Mouse (Mus musculus) hindbrain, embryonic 10.5 days (tissue): ENCODE data around the gene Sorcs2. TPM values are rescaled to one million over a fixed set of nuclear protein-coding genes. Genes with fewer than 3 reads are reported as not detected.

Experiments
- DNase-seq: peaks from one replicate; pipeline ENCODE4 v3.0.0-alpha.2; 2017; ENCODE audit warnings: low spot score
- H3K27ac ChIP-seq: fragments of 300-500 bp; sonication (generic); 2 replicates; pipeline ENCODE4 v1.5.1; 2016; ENCODE audit warnings: mild to moderate bottlenecking, moderate library complexity
- H3K27me3 ChIP-seq: fragments of 300-500 bp; sonication (generic); 2 replicates; pipeline ENCODE4 v1.6.1; 2016; ENCODE audit warnings: mild to moderate bottlenecking; ENCODE audit not compliant: poor library complexity, insufficient read depth, severe bottlenecking
- H3K36me3 ChIP-seq: fragments of 300-500 bp; sonication (generic); 2 replicates; pipeline ENCODE4 v1.6.1; 2016; ENCODE audit warnings: mild to moderate bottlenecking, moderate library complexity
- H3K4me1 ChIP-seq: fragments of 300-500 bp; sonication (generic); replicated peaks from 2 replicates; pipeline ENCODE4 v1.6.1; 2016; ENCODE audit warnings: mild to moderate bottlenecking
- H3K4me3 ChIP-seq: fragments of 300-500 bp; sonication (generic); 2 replicates; pipeline ENCODE4 v1.5.1; 2016; ENCODE audit warnings: mild to moderate bottlenecking, moderate library complexity
- H3K9me3 ChIP-seq: fragments of 300-500 bp; sonication (generic); 2 replicates; pipeline ENCODE4 v1.6.1; 2016; ENCODE audit warnings: mild to moderate bottlenecking, moderate library complexity
- WGBS: fragments of 180-500 bp; shearing (Covaris S2); methylation state at CpG from one replicate; pipeline ENCODE4 v1.1.7; 2016; 5-methylcytosine and 5-hydroxymethylcytosine counted together
- polyA plus RNA-seq: library from polyadenylated mRNA; unstranded; fragments of >200 nt; fragmentation: Nextera tagmentation; extraction: Ambion mirVana; gene quantifications from 2 replicates; pipeline ENCODE4 v1.2.1, GENCODE M21; 2016

Gene Sorcs2
- polyA plus RNA-seq, 1 experiment from 2014 or later = 10.5 TPM

DNA sequence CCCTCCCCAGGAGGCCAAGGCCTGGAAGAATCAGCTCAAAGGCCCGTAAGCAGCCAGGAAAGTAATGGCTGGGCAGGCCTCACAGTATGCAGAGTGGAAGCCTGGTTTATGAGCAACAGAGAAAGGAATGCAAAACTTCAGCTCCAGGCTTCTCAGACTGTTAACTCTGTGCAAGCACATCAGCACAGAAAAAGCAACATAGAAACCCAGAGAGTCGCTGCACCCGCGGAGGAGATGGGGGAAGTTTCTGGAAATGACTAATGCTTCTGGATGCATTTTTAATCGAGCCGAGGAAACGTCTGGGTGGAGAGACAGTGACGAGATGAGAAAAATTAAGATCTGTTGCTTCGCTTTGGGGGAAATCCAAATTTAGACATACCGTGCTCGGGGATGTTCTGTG is 171.6 kb downstream of the Sorcs2 start:
- H3K4me1 ChIP-seq = peaks cover 78% of the 10 kb centered on the region

DNA sequence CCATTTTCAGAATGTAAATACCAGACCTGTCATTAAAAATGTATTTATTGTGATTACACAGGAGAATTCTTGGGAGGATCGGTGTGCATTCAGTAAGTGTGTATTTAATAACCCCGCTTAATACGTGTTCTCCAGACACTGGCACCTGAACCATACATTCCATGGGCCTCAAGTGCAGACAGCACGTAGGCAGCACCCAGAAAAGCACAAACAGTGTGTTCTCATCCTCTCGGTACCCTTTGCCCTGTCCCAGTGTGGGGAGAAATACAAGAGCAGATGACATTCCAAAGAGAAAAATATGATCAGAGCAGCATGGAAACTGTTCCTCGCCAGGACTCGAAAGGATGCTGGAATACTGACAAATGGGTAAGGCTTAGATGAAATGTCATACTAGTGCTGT is 172.1 kb downstream of the Sorcs2 start:
- 80% methylated on average over 7 of the region's 7 CpGs for WGBS
- peaks cover 78% of the 10 kb centered on the region for H3K4me1 ChIP-seq
- H3K9me3 ChIP-seq = no peaks in the 10 kb centered on the region
- H3K36me3 ChIP-seq = no peaks in the 10 kb centered on the region
- 0 out of 2 replicates have a peak overlapping the region, but pooled peaks have one; percentile 23 for H3K27ac ChIP-seq
- no peak for DNase-seq
- H3K4me3 ChIP-seq = no peak overlapping the region
- peaks cover 9% of the 10 kb centered on the region; the same call in 1 of the 2 replicates for H3K27me3 ChIP-seq

More for the DNA sequence above, 171.6 kb downstream of the Sorcs2 start:
- Histone ChIP-seq H3K27ac (peak overlapping the region; percentile 29; the same call in 1 of the 2 replicates), H3K4me3 (no peak overlapping the region), H3K27me3 (peaks cover 9% of the 10 kb centered on the region; the same call in 1 of the 2 replicates), H3K9me3 (no peaks in the 10 kb centered on the region), H3K36me3 (no peaks in the 10 kb centered on the region)
- 83% methylated on average over 11 of the region's 11 CpGs for WGBS
- no peak for DNase-seq

GRCm38 (mm10) chr5:36223787-36224186 is 174.2 kb downstream of the Sorcs2 start:
- Histone ChIP-seq H3K27me3 (peaks cover 9% of the 10 kb centered on the region; the same call in 1 of the 2 replicates), H3K4me3 (no peak overlapping the region), H3K9me3 (no peaks in the 10 kb centered on the region), H3K27ac (0 out of 2 replicates have a peak overlapping the region, but pooled peaks have one; percentile 35), H3K36me3 (no peaks in the 10 kb centered on the region), H3K4me1 (peaks cover 65% of the 10 kb centered on the region)
- 67% methylated on average over 6 of the region's 6 CpGs for WGBS
- peak; percentile 63 for DNase-seq

- Histone ChIP-seq H3K4me3 (no peak overlapping the region), H3K9me3 (peaks cover 5% of the 10 kb centered on the region), H3K27ac (no peak overlapping the region), H3K27me3 (peaks cover 9% of the 10 kb centered on the region; the same call in 1 of the 2 replicates), H3K4me1 (peaks cover 34% of the 10 kb centered on the region), H3K36me3 (no peaks in the 10 kb centered on the region)
- DNase-seq = no peak
- WGBS = 61% methylated on average over 6 of the region's 6 CpGs
Measured at GRCm38 (mm10) chr5:36220626-36221025, 177.3 kb downstream of the Sorcs2 start.

GRCm38 (mm10) chr5:36220105-36220504 is 177.8 kb downstream of the Sorcs2 start:
- no peak overlapping the region for H3K4me3 ChIP-seq
- H3K27me3 ChIP-seq = peaks cover 4% of the 10 kb centered on the region; the same call in 1 of the 2 replicates
- H3K9me3 ChIP-seq = peaks cover 5% of the 10 kb centered on the region
- 82% methylated on average over 4 of the region's 4 CpGs for WGBS
- H3K36me3 ChIP-seq = no peaks in the 10 kb centered on the region
- H3K27ac ChIP-seq = no peak overlapping the region
- H3K4me1 ChIP-seq = peaks cover 30% of the 10 kb centered on the region
- DNase-seq = no peak

- 92% methylated on average over 10 of the region's 10 CpGs for WGBS
- Histone ChIP-seq H3K4me3 (no peak overlapping the region), H3K4me1 (peaks cover 11% of the 10 kb centered on the region), H3K36me3 (0 out of 2 replicates have a peak, but pooled peaks cover 3% of the 10 kb centered on the region), H3K9me3 (peaks cover 12% of the 10 kb centered on the region), H3K27me3 (no peaks in the 10 kb centered on the region), H3K27ac (no peak overlapping the region)
- DNase-seq = no peak
Measured at GRCm38 (mm10) chr5:36213310-36213709, 184.6 kb downstream of the Sorcs2 start.

DNA sequence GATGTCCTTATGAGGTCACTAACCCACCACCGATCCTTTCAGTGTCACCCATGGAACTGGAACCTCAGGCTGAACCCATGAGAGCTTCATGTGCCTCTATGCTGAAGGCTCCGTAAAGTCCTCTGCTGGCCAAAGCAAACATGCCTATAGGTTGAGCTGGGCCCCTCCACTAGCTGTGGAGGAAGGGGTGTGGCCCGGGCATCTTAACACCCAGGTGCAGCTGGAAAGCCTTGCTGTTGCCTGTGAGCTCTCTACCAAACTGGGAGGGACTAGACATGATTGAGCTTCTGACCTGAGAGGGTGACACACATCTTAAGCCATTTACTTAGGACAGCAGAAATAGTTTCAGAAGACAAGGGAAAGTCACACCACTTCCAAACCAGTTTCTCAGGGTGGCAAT is 189.1 kb downstream of the Sorcs2 start:
- 0 out of 2 replicates have a peak, but pooled peaks cover under 1% of the 10 kb centered on the region for H3K36me3 ChIP-seq
- WGBS = 88% methylated on average over 3 of the region's 3 CpGs
- H3K27me3 ChIP-seq = no peaks in the 10 kb centered on the region
- H3K27ac ChIP-seq = no peak overlapping the region
- no peak overlapping the region for H3K4me3 ChIP-seq
- H3K9me3 ChIP-seq = no peaks in the 10 kb centered on the region
- peaks cover 11% of the 10 kb centered on the region for H3K4me1 ChIP-seq
- DNase-seq = no peak

GRCm38 (mm10) chr5:36205397-36205796 is 192.5 kb downstream of the Sorcs2 start:
- 90% methylated on average over 11 of the region's 11 CpGs for WGBS
- Histone ChIP-seq H3K4me1 (peaks cover 4% of the 10 kb centered on the region; the same call in 1 of the 2 replicates), H3K4me3 (no peak overlapping the region), H3K36me3 (no peaks in the 10 kb centered on the region), H3K9me3 (no peaks in the 10 kb centered on the region), H3K27ac (no peak overlapping the region), H3K27me3 (no peaks in the 10 kb centered on the region)
- no peak for DNase-seq

GRCm38 (mm10) chr5:36203916-36204315 is 194.0 kb downstream of the Sorcs2 start, which contains the start of gene Psapl1:
Gene Psapl1, plus strand, starts transcription at chr5:36204021.
- Histone ChIP-seq H3K4me3 (no peak within 1 kb of the TSS), H3K9me3 (no peaks in the 10 kb centered on the region), H3K4me1 (peaks cover 4% of the 10 kb centered on the region; the same call in 1 of the 2 replicates), H3K27ac (no peak within 1 kb of the TSS), H3K36me3 (no peaks in the 10 kb centered on the region), H3K27me3 (no peaks in the 10 kb centered on the region)
- 88% methylated on average over 10 of the region's 10 CpGs for WGBS
- DNase-seq = no peak

GRCm38 (mm10) chr5:36203421-36203820 is 194.5 kb downstream of the Sorcs2 start:
- 86% methylated on average over 5 of the region's 5 CpGs for WGBS

DNA sequence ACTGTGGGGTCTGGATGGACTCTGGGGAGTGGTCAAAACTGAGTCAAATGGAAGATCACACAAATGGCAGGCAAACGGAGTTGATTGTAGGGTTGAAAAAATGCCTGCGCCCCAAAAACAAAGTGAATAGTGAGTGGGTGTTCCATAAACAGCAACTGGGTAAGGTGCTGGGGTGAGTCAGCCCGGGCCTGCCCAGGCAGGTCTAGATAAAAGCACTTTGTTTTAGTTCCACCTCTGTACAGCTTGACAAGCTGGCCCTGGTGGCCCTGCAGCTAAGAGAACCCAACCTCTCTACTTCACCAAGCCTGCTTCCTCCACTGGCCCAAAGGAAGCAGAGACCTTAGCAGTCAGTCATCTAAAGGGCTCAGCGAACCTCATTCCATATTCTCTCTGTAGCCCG is 195.2 kb downstream of the Sorcs2 start:
- Histone ChIP-seq H3K36me3 (no peaks in the 10 kb centered on the region), H3K27ac (no peak overlapping the region), H3K27me3 (no peaks in the 10 kb centered on the region), H3K4me3 (no peak overlapping the region), H3K4me1 (peaks cover 4% of the 10 kb centered on the region; the same call in 1 of the 2 replicates), H3K9me3 (no peaks in the 10 kb centered on the region)
- no peak for DNase-seq
- 92% methylated on average over 5 of the region's 5 CpGs for WGBS

More at GRCm38 (mm10) chr5:36203421-36203820, 194.5 kb downstream of the Sorcs2 start:
- Histone ChIP-seq H3K36me3 (no peaks in the 10 kb centered on the region), H3K27me3 (no peaks in the 10 kb centered on the region), H3K27ac (no peak overlapping the region), H3K9me3 (no peaks in the 10 kb centered on the region), H3K4me3 (no peak overlapping the region), H3K4me1 (peaks cover 4% of the 10 kb centered on the region; the same call in 1 of the 2 replicates)
- DNase-seq = no peak

GRCm38 (mm10) chr5:36199519-36199918 is 198.4 kb downstream of the Sorcs2 start:
- H3K9me3 ChIP-seq = no peaks in the 10 kb centered on the region

GRCm38 (mm10) chr5:36195436-36195835 is 202.5 kb downstream of the Sorcs2 start:
- no peak overlapping the region for H3K4me3 ChIP-seq
- H3K36me3 ChIP-seq = no peaks in the 10 kb centered on the region
- H3K27me3 ChIP-seq = no peaks in the 10 kb centered on the region
- H3K27ac ChIP-seq = peak overlapping the region; percentile 81
- 86% methylated on average over 4 of the region's 4 CpGs for WGBS
- H3K9me3 ChIP-seq = no peaks in the 10 kb centered on the region
- no peak for DNase-seq
- peaks cover 29% of the 10 kb centered on the region for H3K4me1 ChIP-seq

More at GRCm38 (mm10) chr5:36199519-36199918, 198.4 kb downstream of the Sorcs2 start:
- WGBS = 79% methylated on average over 1 of the region's 1 CpGs
- Histone ChIP-seq H3K4me3 (no peak overlapping the region), H3K27ac (no peak overlapping the region), H3K27me3 (no peaks in the 10 kb centered on the region), H3K4me1 (peaks cover 14% of the 10 kb centered on the region), H3K36me3 (no peaks in the 10 kb centered on the region)
- DNase-seq = no peak
